Mouse (Mus musculus): ENCODE data around the gene Adamtsl4. TPM values are rescaled to one million over a fixed set of nuclear protein-coding genes. Genes with fewer than 3 reads are reported as not detected.

Gene Adamtsl4
- polyA plus RNA-seq (2015; fragmentation: Illumina TruSeq; extraction: RNeasy Lipid Tissue Mini Kit (QIAGEN cat#74804); ENCODE audit: insufficient read depth, low replicate concordance) = 2.2 TPM

GRCm38 (mm10) chr3:95687524-95688421 lies at the start of gene Adamtsl4:
Gene Adamtsl4, minus strand, starts transcription at chr3:95687917.

GRCm38 (mm10) chr3:95658236-95658867 lies 29.4 kb downstream of the Adamtsl4 start, which contains the start of gene Mcl1:
Gene Mcl1, plus strand, starts transcription at chr3:95658788.

Other genes with a start within 250 kb of the Adamtsl4 start
- gene Ctsk, start 188.7 kb downstream of the Adamtsl4 start, polyA plus RNA-seq (2015; fragmentation: Illumina TruSeq; extraction: RNeasy Lipid Tissue Mini Kit (QIAGEN cat#74804); ENCODE audit: insufficient read depth, low replicate concordance) = 6.5 TPM
- 961 TPM for gene Ctss, start 161.1 kb downstream of the Adamtsl4 start, polyA plus RNA-seq (2015; fragmentation: Illumina TruSeq; extraction: RNeasy Lipid Tissue Mini Kit (QIAGEN cat#74804); ENCODE audit: insufficient read depth, low replicate concordance)
- gene Hormad1, start 128.2 kb downstream of the Adamtsl4 start, polyA plus RNA-seq (2015; fragmentation: Illumina TruSeq; extraction: RNeasy Lipid Tissue Mini Kit (QIAGEN cat#74804); ENCODE audit: insufficient read depth, low replicate concordance) = not detected
- gene Golph3l, start 99.0 kb downstream of the Adamtsl4 start, polyA plus RNA-seq (2015; fragmentation: Illumina TruSeq; extraction: RNeasy Lipid Tissue Mini Kit (QIAGEN cat#74804); ENCODE audit: insufficient read depth, low replicate concordance) = 48.8 TPM
- 111 TPM for gene Ensa, start 62.9 kb downstream of the Adamtsl4 start, polyA plus RNA-seq (2015; fragmentation: Illumina TruSeq; extraction: RNeasy Lipid Tissue Mini Kit (QIAGEN cat#74804); ENCODE audit: insufficient read depth, low replicate concordance)
- gene Mcl1, start 29.1 kb downstream of the Adamtsl4 start, polyA plus RNA-seq (2015; fragmentation: Illumina TruSeq; extraction: RNeasy Lipid Tissue Mini Kit (QIAGEN cat#74804); ENCODE audit: insufficient read depth, low replicate concordance) = 594 TPM
- 22.0 TPM for gene Ecm1, start 51.7 kb upstream of the Adamtsl4 start, polyA plus RNA-seq (2015; fragmentation: Illumina TruSeq; extraction: RNeasy Lipid Tissue Mini Kit (QIAGEN cat#74804); ENCODE audit: insufficient read depth, low replicate concordance)
- gene Tars2, start 72.3 kb upstream of the Adamtsl4 start, polyA plus RNA-seq (2015; fragmentation: Illumina TruSeq; extraction: RNeasy Lipid Tissue Mini Kit (QIAGEN cat#74804); ENCODE audit: insufficient read depth, low replicate concordance) = 43.4 TPM
- gene Rprd2, start 130.9 kb upstream of the Adamtsl4 start, polyA plus RNA-seq (2015; fragmentation: Illumina TruSeq; extraction: RNeasy Lipid Tissue Mini Kit (QIAGEN cat#74804); ENCODE audit: insufficient read depth, low replicate concordance) = 42.6 TPM
- 62.6 TPM for gene Prpf3, start 168.0 kb upstream of the Adamtsl4 start, polyA plus RNA-seq (2015; fragmentation: Illumina TruSeq; extraction: RNeasy Lipid Tissue Mini Kit (QIAGEN cat#74804); ENCODE audit: insufficient read depth, low replicate concordance)
- gene Mrps21, start 183.6 kb upstream of the Adamtsl4 start, polyA plus RNA-seq (2015; fragmentation: Illumina TruSeq; extraction: RNeasy Lipid Tissue Mini Kit (QIAGEN cat#74804); ENCODE audit: insufficient read depth, low replicate concordance) = 111 TPM
- 3.2 TPM for gene Ciart, start 194.3 kb upstream of the Adamtsl4 start, polyA plus RNA-seq (2015; fragmentation: Illumina TruSeq; extraction: RNeasy Lipid Tissue Mini Kit (QIAGEN cat#74804); ENCODE audit: insufficient read depth, low replicate concordance)
- 124 TPM for gene BC028528, start 204.1 kb upstream of the Adamtsl4 start, polyA plus RNA-seq (2015; fragmentation: Illumina TruSeq; extraction: RNeasy Lipid Tissue Mini Kit (QIAGEN cat#74804); ENCODE audit: insufficient read depth, low replicate concordance)
- 51.8 TPM for gene Aph1a, start 206.1 kb upstream of the Adamtsl4 start, polyA plus RNA-seq (2015; fragmentation: Illumina TruSeq; extraction: RNeasy Lipid Tissue Mini Kit (QIAGEN cat#74804); ENCODE audit: insufficient read depth, low replicate concordance)
- not detected for gene Car14, start 216.8 kb upstream of the Adamtsl4 start, polyA plus RNA-seq (2015; fragmentation: Illumina TruSeq; extraction: RNeasy Lipid Tissue Mini Kit (QIAGEN cat#74804); ENCODE audit: insufficient read depth, low replicate concordance)
- 154 TPM for gene Anp32e, start 241.3 kb upstream of the Adamtsl4 start, polyA plus RNA-seq (2015; fragmentation: Illumina TruSeq; extraction: RNeasy Lipid Tissue Mini Kit (QIAGEN cat#74804); ENCODE audit: insufficient read depth, low replicate concordance)

Data from spleen, adult 10 weeks (tissue).